Mouse (Mus musculus) heart, adult 2 months (tissue): ENCODE data around the gene Csmd2.

Source experiments
- CTCF ChIP-seq: fragments of 200-600 bp; IDR thresholded peaks from 2 replicates; pipeline ENCODE4 v1.8.1; 2022; ENCODE audit warnings: antibody characterized with exemption, mild to moderate bottlenecking, moderate library complexity
- POLR2A ChIP-seq: fragments of 200-500 bp; IDR thresholded peaks from 2 replicates; pipeline ENCODE4 v1.6.1; 2011; ENCODE audit warnings: mild to moderate bottlenecking, low read depth, low read length, control low read depth; ENCODE audit not compliant: insufficient read depth

GRCm38 (mm10) chr4:128139991-128140390 lies 152.3 kb downstream of the Csmd2 start:
- TF ChIP-seq POLR2A (no peak), CTCF (no peak)
